Mouse (Mus musculus) right cerebral cortex, adult 2 months (tissue): Measurements from ENCODE around the gene Tmem28.

ENCODE experiments used
- DNase-seq, 2 experiments: peaks; one replicate each; pipeline ENCODE4 v3.0.0; 2021 to 2022; ENCODE audit warnings: low spot score in 2 of 2

Tmem28 gene

GRCm38 (mm10) chrX:99820790-99821395 lies at the start of gene Tmem28:
TSS of gene Tmem28 (plus strand) at chrX:99821021.
- no peak for DNase-seq

- DNase-seq = no peak
Observed at GRCm38 (mm10) chrX:99780308-99780707, 40.5 kb upstream of the Tmem28 start.

- DNase-seq = peak in 1 of 2 experiments; percentile 60
Observed at GRCm38 (mm10) chrX:99808375-99808774, 12.4 kb upstream of the Tmem28 start.

- peak in 1 of 2 experiments; percentile 58 for DNase-seq
Observed at GRCm38 (mm10) chrX:99819395-99819935, 1.4 kb upstream of the Tmem28 start.

GRCm38 (mm10) chrX:99819936-99820789 lies 658 bp upstream of the Tmem28 start:
- peak in 1 of 2 experiments; percentile 52 for DNase-seq

GRCm38 (mm10) chrX:99842090-99842489 lies 21.3 kb downstream of the Tmem28 start:
- DNase-seq = peak in 1 of 2 experiments; percentile 9

GRCm38 (mm10) chrX:99853261-99853741 lies 32.5 kb downstream of the Tmem28 start:
- DNase-seq = peak; percentile 10

GRCm38 (mm10) chrX:99853834-99854233 lies 33.0 kb downstream of the Tmem28 start:
- no peak for DNase-seq

- no peak for DNase-seq
Observed at GRCm38 (mm10) chrX:99872228-99872627, 51.4 kb downstream of the Tmem28 start.

- no peak for DNase-seq
Observed at GRCm38 (mm10) chrX:99872632-99873201, 51.9 kb downstream of the Tmem28 start.

GRCm38 (mm10) chrX:99873259-99873919 lies 52.6 kb downstream of the Tmem28 start:
- no peak for DNase-seq

- no peak for DNase-seq
Observed at GRCm38 (mm10) chrX:99873920-99874296, 53.1 kb downstream of the Tmem28 start.

GRCm38 (mm10) chrX:99876781-99877180 lies 56.0 kb downstream of the Tmem28 start:
- no peak for DNase-seq

- no peak for DNase-seq
Observed at GRCm38 (mm10) chrX:99883396-99883795, 62.6 kb downstream of the Tmem28 start.
